Mouse (Mus musculus): ENCODE results near the gene Fam172a.
A peak's percentile ranks its signal among the peaks of the same experiment; 100 is the strongest.

Fam172a gene

DNA sequence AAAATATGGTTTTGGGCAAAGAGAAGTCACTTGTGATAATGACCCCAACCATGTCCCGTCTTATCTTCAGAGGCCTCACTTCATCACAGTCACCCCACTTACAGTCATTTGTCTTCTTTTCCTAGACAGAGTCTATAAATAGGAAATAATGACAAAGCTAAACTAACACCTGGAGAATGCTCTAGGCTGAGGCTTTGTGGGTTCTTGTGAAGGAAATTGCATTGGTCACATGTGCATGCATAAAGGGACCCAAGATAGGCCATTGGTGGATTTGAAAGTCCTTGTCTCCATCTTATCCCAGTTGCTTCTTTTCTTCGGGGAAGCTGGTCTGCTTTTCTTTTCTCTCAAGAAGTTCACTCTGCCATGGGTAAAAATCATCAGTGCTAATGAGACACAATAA is 400.5 kb downstream of the Fam172a start:
- DNase-seq (ENCODE audit: extremely low spot score) = no peak

GRCm38 (mm10) chr13:78104851-78105250 is 403.0 kb downstream of the Fam172a start:
- DNase-seq (ENCODE audit: extremely low spot score) = no peak

- DNase-seq (ENCODE audit: extremely low spot score) = no peak
Observed at GRCm38 (mm10) chr13:78110648-78111047, 408.8 kb downstream of the Fam172a start.

GRCm38 (mm10) chr13:78113978-78114377 is 412.1 kb downstream of the Fam172a start:
- DNase-seq (ENCODE audit: extremely low spot score) = no peak

GRCm38 (mm10) chr13:78118715-78119114 is 416.9 kb downstream of the Fam172a start:
- no peak for DNase-seq (ENCODE audit: extremely low spot score)

DNA sequence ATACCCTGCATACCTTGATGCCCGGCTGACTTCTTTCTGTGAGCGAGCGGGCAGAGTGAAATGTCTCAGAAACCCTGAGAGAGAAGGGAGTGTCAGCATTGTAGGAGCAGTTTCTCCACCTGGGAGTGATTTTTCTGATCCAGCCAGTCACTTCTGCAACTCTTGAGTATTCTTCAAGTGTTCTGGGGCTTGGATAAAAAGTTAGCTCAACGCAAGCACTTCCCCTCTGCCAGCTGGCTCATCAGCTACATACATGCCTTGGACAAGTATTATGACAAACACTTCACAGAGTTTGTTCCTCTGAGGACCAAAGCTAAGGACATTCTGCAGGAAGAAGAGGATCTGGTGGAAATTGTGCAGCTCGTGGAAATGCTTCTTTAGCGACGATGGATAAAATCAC is 420.2 kb downstream of the Fam172a start:
- DNase-seq (ENCODE audit: extremely low spot score) = no peak

DNA sequence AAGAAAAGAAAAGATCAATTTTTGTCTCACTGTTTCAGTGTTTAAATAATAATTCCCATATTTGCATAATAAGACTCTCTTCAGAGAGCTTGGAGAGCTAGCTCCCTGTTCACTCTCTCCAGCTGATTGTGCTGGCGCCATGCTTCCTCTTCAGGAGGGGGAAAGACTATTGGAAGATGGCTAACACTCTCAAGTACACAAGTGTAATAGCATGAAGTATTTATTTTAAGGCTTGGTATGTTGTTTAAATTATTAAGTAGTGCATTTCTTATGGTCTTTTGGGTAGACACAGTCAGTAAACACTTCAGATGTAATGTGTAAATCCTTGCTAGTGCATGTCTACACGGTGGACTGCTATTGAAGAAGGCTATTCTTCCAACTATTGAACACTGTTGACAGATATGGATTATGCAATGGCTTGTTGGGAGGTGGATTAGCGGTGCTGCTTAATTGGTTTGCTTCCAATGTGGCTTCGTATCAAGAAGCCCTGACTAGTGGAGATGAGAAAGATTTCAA is 422.1 kb downstream of the Fam172a start:
- DNase-seq (ENCODE audit: extremely low spot score) = no peak

DNA sequence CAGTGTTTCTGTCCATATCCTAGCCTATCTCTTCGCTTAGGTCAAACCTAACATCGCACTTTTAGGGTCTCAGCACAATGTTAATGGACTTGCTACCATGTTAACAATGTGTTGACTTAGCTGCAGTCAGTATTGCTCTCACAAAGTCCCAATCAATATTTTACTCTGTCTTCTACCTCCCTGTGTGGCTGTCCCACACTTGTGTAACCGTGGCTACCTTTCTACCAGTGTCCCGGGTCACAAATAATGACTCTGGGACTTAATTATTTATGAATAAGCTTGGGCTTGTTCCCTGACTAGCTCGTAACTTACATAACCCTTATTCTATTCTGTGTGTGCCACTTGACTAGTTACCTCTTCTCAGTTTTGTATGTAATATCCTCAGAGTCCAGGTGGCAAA is 455.6 kb downstream of the Fam172a start:
- no peak for DNase-seq (ENCODE audit: extremely low spot score)

- peak; percentile 38 for DNase-seq (ENCODE audit: extremely low spot score)
Observed at GRCm38 (mm10) chr13:78162149-78162548, 460.3 kb downstream of the Fam172a start.

- peak; percentile 89 for DNase-seq (ENCODE audit: extremely low spot score)
Observed at GRCm38 (mm10) chr13:78163087-78163958, 461.5 kb downstream of the Fam172a start.

DNA sequence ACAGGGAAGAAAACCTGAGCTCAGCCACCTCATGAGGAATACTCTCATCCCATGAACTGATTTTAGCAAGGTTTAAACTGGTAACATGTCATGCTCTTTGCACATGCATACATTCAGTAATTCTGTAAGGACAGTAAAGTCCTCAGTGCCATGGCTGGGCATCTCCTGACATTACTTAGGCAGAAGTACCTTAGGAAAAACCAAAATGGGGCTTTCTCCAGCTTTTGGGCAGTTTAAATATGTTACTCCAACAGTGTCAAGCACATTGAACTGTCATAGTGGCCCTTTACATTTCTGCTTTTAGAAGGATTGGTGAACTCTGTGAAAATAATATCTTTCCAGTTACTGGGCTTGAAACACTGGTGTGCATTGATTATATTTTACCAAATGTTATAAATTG is 463.1 kb downstream of the Fam172a start:
- DNase-seq (ENCODE audit: extremely low spot score) = no peak

DNA sequence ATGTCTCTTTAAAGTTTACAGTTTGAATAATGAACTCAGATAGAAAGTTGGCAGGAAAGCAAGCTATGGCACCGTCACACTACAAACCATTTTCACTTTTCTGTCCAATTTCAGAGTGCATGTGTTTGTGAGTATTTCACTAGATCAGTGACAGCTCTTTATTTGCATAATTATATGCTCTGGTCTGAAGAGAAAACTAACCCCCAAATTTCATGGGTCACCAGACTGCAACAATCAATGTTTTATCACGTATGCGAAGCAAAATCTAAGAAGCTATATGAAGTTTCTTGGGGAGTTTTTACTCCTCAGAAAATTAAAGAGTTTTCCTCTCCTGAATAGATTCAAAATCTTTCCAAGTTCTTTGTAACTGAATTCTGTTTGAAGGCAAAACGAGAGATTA is 466.3 kb downstream of the Fam172a start:
- no peak for DNase-seq (ENCODE audit: extremely low spot score)

GRCm38 (mm10) chr13:78171320-78171719 is 469.5 kb downstream of the Fam172a start:
- DNase-seq (ENCODE audit: extremely low spot score) = peak; percentile 61

- DNase-seq (ENCODE audit: extremely low spot score) = peak; percentile 47
Observed at GRCm38 (mm10) chr13:78171984-78172636, 470.3 kb downstream of the Fam172a start.

DNA sequence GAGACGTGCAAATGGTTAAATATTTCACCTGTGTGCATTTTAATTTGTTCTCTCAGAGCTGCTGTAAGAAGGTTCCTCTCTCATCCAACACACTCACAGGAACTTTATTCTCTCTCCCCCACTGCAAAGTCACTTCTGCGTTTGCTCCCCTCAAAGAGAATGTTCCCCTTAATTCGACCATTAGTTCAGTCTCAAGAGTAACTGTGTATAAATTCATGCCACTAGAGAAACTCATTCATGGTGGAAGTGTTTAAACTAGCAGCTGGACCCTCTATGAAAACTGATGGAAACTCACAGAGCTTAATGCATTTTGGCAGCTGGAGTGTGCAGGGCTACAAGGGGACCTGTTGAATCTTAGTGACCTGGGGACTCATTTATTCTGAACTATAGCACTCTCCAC is 471.0 kb downstream of the Fam172a start:
- peak; percentile 47 for DNase-seq (ENCODE audit: extremely low spot score)

DNA sequence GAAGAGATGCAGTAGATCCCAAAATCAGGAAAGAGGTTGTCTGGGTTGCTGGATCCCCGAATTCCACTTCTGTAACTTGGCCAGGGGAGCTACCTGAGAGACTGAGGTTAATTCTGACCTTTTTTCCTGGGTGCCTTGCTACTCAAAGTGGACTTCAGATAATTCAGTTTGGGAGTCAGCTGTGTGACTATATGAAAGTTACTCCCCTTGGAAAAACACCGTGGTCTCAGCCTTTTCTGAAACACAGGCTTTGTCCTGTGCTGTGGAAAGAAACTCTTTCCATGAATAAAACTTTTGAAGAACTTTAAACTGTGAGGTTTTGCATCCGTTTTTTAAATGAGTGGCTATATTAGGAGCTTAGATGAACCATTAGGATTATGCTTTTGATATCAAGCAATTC is 472.4 kb downstream of the Fam172a start:
- DNase-seq (ENCODE audit: extremely low spot score) = no peak

DNA sequence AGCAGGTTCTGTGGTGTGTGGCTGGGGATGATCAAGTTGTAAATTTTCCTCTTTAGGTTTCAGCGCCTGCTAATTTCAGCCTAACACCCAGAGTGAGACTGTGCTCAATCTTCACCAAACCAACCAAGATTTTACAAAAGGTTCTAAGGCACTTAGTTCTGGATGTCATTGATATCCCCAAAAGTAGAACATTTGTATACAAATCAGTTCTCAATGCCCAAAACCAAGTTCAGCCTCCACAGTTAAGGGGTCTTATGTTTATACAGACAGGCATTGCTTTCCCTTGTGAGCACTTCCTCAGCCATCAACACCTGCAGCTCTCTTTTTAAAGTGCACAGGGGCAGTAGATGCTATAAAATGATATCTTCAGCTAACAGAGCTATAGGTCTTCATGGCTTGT is 473.1 kb downstream of the Fam172a start:
- no peak for DNase-seq (ENCODE audit: extremely low spot score)

DNA sequence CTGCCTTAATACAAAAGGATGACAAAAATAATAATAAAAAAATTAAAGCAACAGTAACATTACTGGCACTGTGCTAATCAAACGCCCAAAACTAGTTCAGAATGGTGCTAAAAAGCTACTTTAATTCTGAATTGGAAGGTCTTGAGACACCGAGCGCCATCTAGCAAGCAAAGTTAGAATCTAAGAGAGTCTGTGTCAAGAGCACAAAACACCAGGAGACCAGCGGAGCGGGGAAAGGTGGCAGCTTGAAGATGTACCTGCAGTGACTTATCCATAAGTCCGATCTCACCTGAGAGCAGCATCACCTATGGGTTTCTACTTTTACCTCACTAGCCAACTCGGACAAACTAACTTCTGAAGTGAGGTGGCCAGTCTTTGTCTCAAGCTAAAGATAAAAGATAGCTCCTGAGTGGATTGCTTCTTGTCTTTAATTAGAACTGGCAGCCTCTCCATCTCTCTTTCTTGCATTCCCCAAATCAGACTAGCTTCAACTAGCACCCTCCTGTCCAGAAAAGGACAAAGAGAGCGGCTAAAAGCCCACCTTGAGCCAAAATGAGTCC is 474.1 kb downstream of the Fam172a start:
- no peak for DNase-seq (ENCODE audit: extremely low spot score)

- DNase-seq (ENCODE audit: extremely low spot score) = no peak
Observed at GRCm38 (mm10) chr13:78177381-78177950, 475.6 kb downstream of the Fam172a start.

DNA sequence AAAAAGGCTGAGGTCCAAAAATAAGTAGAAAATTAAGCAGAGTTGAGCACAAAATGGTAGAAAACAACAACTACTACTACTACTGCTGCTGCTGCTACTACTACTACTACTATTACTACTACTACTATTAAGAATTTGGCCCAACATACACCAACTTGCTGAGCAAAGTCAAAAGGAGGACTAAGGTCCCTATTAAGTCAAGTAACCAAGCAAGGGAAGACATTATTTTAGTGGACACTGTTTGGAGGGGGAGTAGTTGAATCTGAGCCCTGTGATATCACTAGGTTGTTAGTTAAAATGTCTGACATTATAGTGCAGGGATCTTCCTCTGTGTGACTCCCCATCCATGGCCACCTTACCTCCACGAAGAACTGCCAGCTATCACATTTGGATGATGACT is 476.2 kb downstream of the Fam172a start:
- no peak for DNase-seq (ENCODE audit: extremely low spot score)

DNA sequence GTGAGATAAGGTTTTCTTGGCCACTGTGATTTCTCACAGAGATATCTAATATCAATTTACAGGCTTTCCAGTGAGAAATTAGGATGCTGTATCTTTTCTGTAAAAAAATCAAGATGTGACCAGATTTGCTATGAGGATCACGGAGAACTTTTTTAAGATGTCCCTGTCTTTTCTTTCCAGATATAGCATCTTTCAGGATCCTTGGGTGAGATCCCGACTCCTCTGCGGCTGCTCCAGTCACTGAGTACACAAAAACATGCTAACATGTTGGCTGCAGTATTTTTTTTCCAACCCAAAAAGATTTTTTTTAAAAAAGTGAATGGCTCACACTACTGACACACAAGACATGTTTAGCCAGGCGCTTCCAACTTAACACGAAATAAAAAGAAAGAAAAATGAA is 476.9 kb downstream of the Fam172a start:
- no peak for DNase-seq (ENCODE audit: extremely low spot score)

Measured in embryo, embryonic 9.5 days (tissue).